Mouse (Mus musculus) skeletal muscle tissue, adult 2 months (tissue): Measurements from ENCODE around the gene Shd.
"Not testable (repeated sequence)": the region's sequence is repeated elsewhere in the genome, so short reads cannot be mapped to it uniquely, and the experiment has no call there.

Source experiments
- DNase-seq: peaks from one replicate; pipeline ENCODE4 v3.0.0-alpha.2; 2012; ENCODE audit warnings: low read depth, low spot score

The Shd gene

GRCm38 (mm10) chr17:55969966-55970891 is at the start of gene Shd:
Gene Shd, plus strand, starts transcription at chr17:55970467.
- DNase-seq = no peak

DNA sequence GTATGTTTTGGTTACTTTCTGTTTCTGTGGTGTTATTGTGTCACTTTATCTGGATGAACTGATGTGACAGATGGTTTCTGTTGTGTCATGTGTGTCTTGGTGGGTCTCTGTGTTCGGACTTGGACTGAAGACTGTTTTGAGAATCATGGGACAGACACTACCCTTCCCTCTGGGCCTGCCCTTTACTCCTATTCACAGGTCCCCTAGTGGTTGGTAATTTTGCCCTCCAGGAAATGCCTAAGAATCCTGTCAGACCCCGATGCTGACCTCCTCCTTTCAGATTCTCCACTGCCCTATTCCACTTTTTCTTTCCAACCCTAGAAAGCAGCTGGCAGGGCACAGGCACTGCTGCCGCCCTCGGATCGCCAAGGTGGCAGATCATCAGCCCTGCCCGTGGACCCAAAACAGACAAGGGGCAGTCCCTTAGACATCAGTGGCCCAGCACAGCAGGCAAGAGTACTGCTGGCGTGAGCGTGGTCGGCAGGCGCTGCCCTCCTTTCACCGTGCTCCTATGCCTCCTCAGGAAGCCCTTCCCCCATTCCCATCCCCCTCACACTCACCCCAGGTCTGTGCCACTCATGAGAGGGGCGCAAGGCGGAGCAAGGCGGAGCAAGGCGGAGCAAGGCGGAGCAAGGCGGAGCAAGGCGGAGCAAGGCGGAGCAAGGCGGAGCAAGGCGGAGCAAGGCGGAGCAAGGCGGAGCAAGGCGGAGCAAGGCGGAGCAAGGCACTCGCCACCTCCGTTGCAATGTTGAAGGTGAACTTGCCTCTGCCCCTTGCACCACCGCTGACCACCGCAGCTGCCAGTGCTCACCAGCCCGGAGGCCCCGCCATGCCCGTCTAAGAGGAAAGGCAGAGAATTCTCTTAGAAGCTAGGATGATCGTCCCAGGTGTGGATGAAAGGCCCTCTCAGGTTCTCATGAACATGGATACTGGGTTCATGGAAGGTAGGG is 38.4 kb upstream of the Shd start:
- DNase-seq = no peak

DNA sequence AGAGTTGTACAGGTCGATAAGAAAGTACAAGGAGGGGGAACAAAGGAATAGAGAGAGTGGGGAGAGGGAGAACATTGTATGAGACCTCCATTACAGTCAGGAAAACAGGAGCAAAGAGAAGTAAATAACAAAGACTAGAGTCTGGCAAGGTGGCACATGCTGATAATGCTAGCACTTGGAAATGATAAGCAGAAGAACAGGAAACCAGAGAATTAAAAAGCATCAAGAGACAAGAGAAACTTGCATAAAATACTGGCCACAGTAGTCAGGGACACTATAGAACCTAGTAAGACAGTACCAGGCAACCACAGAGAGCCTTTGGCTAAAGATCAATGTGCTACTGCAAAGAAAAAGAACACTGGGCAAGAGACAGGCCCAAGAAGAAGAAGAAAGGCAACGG is 37.6 kb upstream of the Shd start:
- DNase-seq = no peak

- DNase-seq = no peak
These were observed 37.1 kb upstream of the Shd start for GRCm38 (mm10) chr17:55933191-55933590.

GRCm38 (mm10) chr17:55944387-55944865 is 25.8 kb upstream of the Shd start:
- not testable (repeated sequence) for DNase-seq

GRCm38 (mm10) chr17:55944866-55945682 is 25.2 kb upstream of the Shd start:
- DNase-seq = peak; percentile 78

GRCm38 (mm10) chr17:55945696-55946095 is 24.6 kb upstream of the Shd start:
- no peak for DNase-seq

DNA sequence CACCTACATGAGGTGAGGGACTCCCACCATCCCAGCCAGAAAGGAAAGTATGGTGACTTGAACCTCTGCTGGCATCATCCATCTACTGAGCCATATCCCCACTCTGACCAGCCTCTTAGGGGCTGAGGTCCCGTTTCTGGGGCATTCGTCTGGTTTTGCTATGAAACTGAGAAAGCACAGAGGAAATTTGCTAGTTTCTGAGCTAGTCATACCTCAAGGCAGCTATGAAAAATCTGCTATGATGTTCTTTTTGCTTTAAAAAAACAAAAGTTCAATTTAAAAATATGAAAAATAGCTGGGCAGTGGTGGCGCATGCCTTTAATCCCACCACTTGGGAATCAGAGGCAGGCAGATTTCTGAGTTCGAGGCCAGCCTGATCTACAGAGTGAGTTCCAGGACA is 21.6 kb upstream of the Shd start:
- DNase-seq = no peak

DNA sequence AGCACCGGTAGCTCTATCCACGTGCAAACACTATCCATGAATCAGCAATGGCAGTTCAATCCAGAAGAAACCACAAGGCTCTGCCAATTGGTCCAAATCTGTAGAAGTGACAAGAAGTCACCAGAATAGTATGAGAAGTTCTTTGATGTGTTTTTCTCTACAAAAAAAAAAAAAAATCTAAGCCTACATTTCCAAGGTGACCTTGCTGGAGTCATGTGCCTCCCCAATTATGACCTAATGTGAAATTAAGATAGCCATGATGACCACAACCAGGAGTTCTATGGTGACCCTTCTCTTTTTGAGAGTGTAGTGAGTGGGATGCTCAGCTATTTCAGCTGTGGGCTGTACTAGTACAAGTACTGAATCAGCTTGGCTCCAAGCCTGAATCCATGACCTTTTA is 20.9 kb upstream of the Shd start, which contains the start of gene Zfp119b:
Zfp119b (minus strand) TSS at position 101 of the 400 bp plus-strand sequence.
- DNase-seq = no peak

- no peak for DNase-seq
These were observed 19.7 kb upstream of the Shd start for GRCm38 (mm10) chr17:55950601-55951000.

DNA sequence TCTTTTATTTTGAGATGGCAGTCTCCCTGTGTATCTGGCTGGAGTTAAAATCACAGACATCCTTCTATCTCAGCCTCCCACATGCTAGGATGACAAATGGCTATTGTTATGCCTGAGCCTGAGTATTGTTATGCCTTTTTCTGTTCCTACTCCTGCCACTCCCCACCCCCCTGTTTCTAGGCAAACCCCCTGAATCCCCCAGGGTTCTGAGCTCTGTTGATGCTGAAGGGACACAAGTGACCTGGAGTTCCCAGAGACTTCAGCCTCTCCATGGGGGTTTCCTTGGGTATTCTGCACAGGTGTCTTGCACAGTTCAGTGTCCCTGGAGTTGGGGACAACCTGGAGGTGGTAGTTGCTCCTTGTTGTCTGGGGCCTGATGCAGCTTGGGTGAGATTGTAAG is 18.2 kb upstream of the Shd start:
- DNase-seq = no peak

DNA sequence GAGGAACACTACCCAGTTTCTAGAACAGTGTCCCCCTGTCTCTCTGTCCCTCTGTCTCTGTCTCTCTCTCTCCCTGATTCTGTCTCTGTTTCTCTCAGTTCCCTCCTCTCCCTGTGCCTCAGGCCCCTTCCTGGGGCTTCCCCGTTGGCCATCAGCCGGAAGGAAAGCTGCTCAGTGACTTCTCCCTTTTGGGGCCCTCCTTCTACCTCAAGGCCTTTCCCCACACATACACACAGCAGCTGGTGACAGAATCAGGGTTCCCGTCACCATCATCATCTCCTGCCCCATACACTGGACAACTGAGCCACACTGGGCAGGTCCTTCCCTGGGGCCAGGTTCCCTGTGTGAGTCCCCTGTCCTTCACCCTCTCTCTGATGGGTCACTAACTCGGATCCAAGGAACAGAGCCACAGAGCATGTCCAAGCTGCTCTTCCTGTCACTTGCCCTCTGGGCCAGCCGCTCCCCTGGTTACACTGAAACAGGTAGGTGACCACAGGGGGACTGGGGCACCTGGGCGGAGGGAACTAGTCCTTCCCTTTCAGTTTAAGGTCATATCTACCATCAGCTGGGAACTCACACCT is 17.7 kb upstream of the Shd start, which contains the start of gene Ebi3:
Ebi3 (plus strand) TSS at position 194 of the 581 bp plus-strand sequence.
- DNase-seq = no peak

- DNase-seq = no peak
These were observed 16.5 kb upstream of the Shd start for GRCm38 (mm10) chr17:55953751-55954150.

GRCm38 (mm10) chr17:55954229-55954628 is 16.0 kb upstream of the Shd start:
- DNase-seq = no peak

GRCm38 (mm10) chr17:55956129-55956528 is 14.1 kb upstream of the Shd start:
- no peak for DNase-seq

- no peak for DNase-seq
These were observed 13.7 kb upstream of the Shd start for GRCm38 (mm10) chr17:55956591-55956990.

GRCm38 (mm10) chr17:55957168-55957567 is 13.1 kb upstream of the Shd start:
- DNase-seq = peak; percentile 53

DNA sequence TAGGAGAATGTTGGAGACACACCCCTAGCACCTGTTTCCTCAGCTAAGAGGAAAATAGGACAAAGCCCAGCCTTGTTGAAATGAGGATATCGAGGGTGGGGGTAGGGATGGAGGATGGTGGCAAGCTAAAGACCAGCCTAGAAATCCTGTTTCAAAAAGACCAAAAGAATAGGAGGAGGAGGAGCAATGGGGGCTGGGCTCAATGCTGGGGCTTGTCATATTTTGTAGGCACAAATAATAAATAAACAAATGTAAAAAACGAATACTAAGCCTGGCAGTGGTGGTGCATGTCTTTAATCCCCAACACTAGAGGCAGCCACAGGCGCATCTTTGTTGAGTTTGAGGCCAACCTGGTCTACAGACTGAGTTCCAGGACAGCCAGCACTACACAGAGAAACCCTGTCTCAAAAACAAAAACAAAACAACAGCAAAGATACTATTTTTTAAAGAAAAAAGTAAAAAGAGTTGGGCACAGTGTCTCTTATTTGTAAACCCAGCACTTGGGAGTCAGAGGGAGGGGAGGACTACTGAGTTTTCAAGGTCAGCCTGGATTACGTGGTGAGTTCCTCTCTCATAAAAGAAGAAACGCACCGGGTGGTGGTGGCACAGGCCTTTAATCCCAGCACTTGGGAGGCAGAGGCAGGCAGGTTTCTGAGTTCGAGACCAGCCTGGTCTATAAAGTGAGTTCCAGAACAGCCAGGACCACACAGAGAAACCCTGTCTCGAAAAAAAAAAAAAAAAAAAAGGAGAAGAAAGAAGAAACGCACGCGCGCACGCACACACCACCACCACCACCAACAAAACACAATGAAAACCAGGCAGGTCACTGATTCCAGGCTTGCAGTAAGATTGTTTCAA is 12.3 kb upstream of the Shd start:
- DNase-seq = no peak

DNA sequence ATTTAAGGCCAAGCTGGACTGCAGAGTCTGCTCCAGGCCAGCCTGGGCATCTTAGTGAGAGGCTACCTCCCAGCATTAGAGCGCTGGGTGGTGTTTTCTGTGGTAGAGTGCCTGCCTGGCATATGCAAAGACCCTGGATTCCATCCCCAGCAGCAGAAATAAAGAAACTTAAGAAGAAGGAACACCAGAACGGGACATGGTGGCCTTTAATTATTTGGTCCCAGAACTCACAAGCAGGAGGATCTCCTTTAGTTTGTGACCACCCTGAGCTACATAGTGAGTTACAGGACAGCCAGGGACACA is 11.7 kb upstream of the Shd start:
- no peak for DNase-seq
